Mouse (Mus musculus) lung, postnatal 0 days (tissue): Measurements from ENCODE around the gene Arhgdig.

ENCODE experiments used
- CTCF ChIP-seq: IDR thresholded peaks from 2 replicates; pipeline ENCODE4 v1.5.1; 2016; ENCODE audit warnings: antibody characterized with exemption, mild to moderate bottlenecking
- EP300 ChIP-seq: IDR thresholded peaks from 2 replicates; pipeline ENCODE4 v1.6.1; 2016; ENCODE audit warnings: antibody characterized with exemption, mild to moderate bottlenecking, control low read depth

DNA sequence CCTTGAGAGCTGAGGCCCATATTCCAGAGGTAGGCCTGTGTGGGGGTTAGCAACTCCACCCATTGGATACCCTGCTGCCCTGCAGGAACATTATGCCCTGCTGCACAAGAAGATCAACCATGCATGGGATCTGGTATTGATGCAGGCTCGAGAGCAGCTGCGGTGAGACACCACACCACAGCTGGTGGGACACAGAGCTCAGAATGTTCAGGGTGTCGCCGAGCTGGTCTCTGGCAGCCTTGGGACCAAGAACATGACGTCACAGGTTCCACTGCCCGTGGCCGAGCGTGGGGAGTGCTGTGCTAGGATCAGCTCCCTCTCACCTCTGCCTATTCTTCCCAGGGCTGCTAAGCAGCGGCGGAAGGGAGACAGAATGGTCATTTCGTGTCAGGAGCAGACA is 2.8 kb downstream of the Arhgdig start:
- TF ChIP-seq EP300 (no peak), CTCF (no peak)
